13 mouse cellular contexts compared by ENCODE assay signal in genomic region chr4:106985289-106985688, GRCm38 (mm10).
DNase-seq lines count a peak whose midpoint lies in the region; ATAC-seq lines count a peak whose summit lies in the region.
"Had no signal": no experiment of that assay in that cellular context is flagged by ENCODE, and none has a peak within 500 bp of the region (broad histone marks: within the 10 kb centered on the region; RNA-seq: fewer than 3 reads in every experiment).

No protein-coding gene starts in this region.

- H3K27me3 ChIP-seq in kidney, embryonic 15.5 days = no peaks in the 10 kb centered on the region
- no peaks in the 10 kb centered on the region for H3K27me3 ChIP-seq in embryonic facial prominence, embryonic 12.5 days
- no peaks in the 10 kb centered on the region for H3K27me3 ChIP-seq in hindbrain, embryonic 14.5 days (ENCODE audit: control insufficient read depth, insufficient read depth, low read length)
- no peaks in the 10 kb centered on the region for H3K27me3 ChIP-seq in neural tube, embryonic 14.5 days (ENCODE audit: control insufficient read depth, insufficient read depth, low read length)
- H3K27me3 ChIP-seq: limb, embryonic 13.5 days had no signal

- 77% methylated on average over 4 of the region's 4 CpGs for WGBS in kidney, embryonic 15.5 days
- 64% methylated on average over 4 of the region's 4 CpGs for WGBS in embryonic facial prominence, embryonic 12.5 days
- whole genome bisulfite sequencing in hindbrain, embryonic 14.5 days = 49% methylated on average over 4 of the region's 4 CpGs
- whole genome bisulfite sequencing in neural tube, embryonic 14.5 days = 56% methylated on average over 4 of the region's 4 CpGs

- H3K4me1 ChIP-seq in kidney, embryonic 15.5 days = peaks cover 88% of the 10 kb centered on the region
- peaks cover 83% of the 10 kb centered on the region for H3K4me1 ChIP-seq in embryonic facial prominence, embryonic 12.5 days
- H3K4me1 ChIP-seq in hindbrain, embryonic 14.5 days (replicated peaks; ENCODE audit: control insufficient read depth, insufficient read depth, low read length) = peaks cover 80% of the 10 kb centered on the region
- peaks cover 64% of the 10 kb centered on the region for H3K4me1 ChIP-seq in neural tube, embryonic 14.5 days (ENCODE audit: control insufficient read depth, insufficient read depth, low read length)

- no peak for ATAC-seq in kidney, embryonic 15.5 days (replicated peaks; ENCODE audit: low FRiP score)
- ATAC-seq in embryonic facial prominence, embryonic 12.5 days (ENCODE audit: insufficient number of reproducible peaks, insufficient read depth, low FRiP score, low TSS enrichment) = no peak
- ATAC-seq in hindbrain, embryonic 14.5 days (ENCODE audit: low FRiP score) = no peak
- ATAC-seq in neural tube, embryonic 14.5 days (ENCODE audit: low read depth) = no peak

- no peak overlapping the region for H3K9ac ChIP-seq in kidney, embryonic 15.5 days
- no peak overlapping the region for H3K9ac ChIP-seq in embryonic facial prominence, embryonic 12.5 days
- H3K9ac ChIP-seq in hindbrain, embryonic 14.5 days = no peak overlapping the region
- no peak overlapping the region for H3K9ac ChIP-seq in neural tube, embryonic 14.5 days (replicated peaks; ENCODE audit: low read depth, low read length)

- H3K4me3 ChIP-seq in kidney, embryonic 15.5 days (replicated peaks) = no peak overlapping the region
- H3K4me3 ChIP-seq in embryonic facial prominence, embryonic 12.5 days = no peak overlapping the region
- no peak overlapping the region for H3K4me3 ChIP-seq in hindbrain, embryonic 14.5 days (replicated peaks; ENCODE audit: low read length)
- H3K4me3 ChIP-seq in neural tube, embryonic 14.5 days (ENCODE audit: low read depth, low read length) = no peak overlapping the region
- H3K4me3 ChIP-seq: erythroblast, embryonic 14.5 days; limb, embryonic 13.5 days had no signal

- intact Hi-C loops in left cerebral cortex, postnatal 25 days (cut with DNase I) = no loop called here

- H3K36me3 ChIP-seq in kidney, embryonic 15.5 days = no peaks in the 10 kb centered on the region
- 0 out of 2 replicates have a peak, but pooled peaks cover 5% of the 10 kb centered on the region for H3K36me3 ChIP-seq in embryonic facial prominence, embryonic 12.5 days
- H3K36me3 ChIP-seq in hindbrain, embryonic 14.5 days (replicated peaks; ENCODE audit: control insufficient read depth, insufficient read depth) = no peaks in the 10 kb centered on the region
- H3K36me3 ChIP-seq in neural tube, embryonic 14.5 days (ENCODE audit: control insufficient read depth, insufficient read depth, low read length) = no peaks in the 10 kb centered on the region

- no peaks in the 10 kb centered on the region for H3K9me3 ChIP-seq in kidney, embryonic 15.5 days (replicated peaks)
- no peaks in the 10 kb centered on the region for H3K9me3 ChIP-seq in embryonic facial prominence, embryonic 12.5 days
- H3K9me3 ChIP-seq in hindbrain, embryonic 14.5 days (ENCODE audit: control insufficient read depth, low read length) = no peaks in the 10 kb centered on the region
- no peaks in the 10 kb centered on the region for H3K9me3 ChIP-seq in neural tube, embryonic 14.5 days (ENCODE audit: control insufficient read depth, low read length)
- H3K9me3 ChIP-seq: limb, embryonic 13.5 days had no signal

- no peak for DNase-seq in kidney, postnatal 36 days
- no peak for DNase-seq in hindbrain, embryonic 14.5 days (ENCODE audit: low spot score)
- DNase-seq in cerebellum, postnatal 36 days = no peak
- DNase-seq in left cerebral cortex, postnatal 25 days (ENCODE audit: low spot score in 2 of 2) = no peak
- DNase-seq in frontal cortex, postnatal 25 days (ENCODE audit: low spot score in 2 of 2) = no peak
- DNase-seq: adrenal gland, postnatal 36 days; cerebellum, adult 9-11 months; heart, postnatal 36 days had no signal

- peak overlapping the region; percentile 82; the same call in 1 of the 2 replicates for H3K27ac ChIP-seq in kidney, embryonic 15.5 days
- peak overlapping the region; percentile 67; the same call in 1 of the 2 replicates for H3K27ac ChIP-seq in embryonic facial prominence, embryonic 12.5 days
- H3K27ac ChIP-seq in hindbrain, embryonic 14.5 days = peak overlapping the region; percentile 60
- H3K27ac ChIP-seq in neural tube, embryonic 14.5 days (ENCODE audit: low read depth, low read length) = peak overlapping the region; percentile 19; the same call in 1 of the 2 replicates

- H3K4me2 ChIP-seq in kidney, embryonic 15.5 days = no peak overlapping the region
- no peak overlapping the region for H3K4me2 ChIP-seq in embryonic facial prominence, embryonic 12.5 days (replicated peaks)
- H3K4me2 ChIP-seq in hindbrain, embryonic 14.5 days (replicated peaks) = no peak overlapping the region
- H3K4me2 ChIP-seq in neural tube, embryonic 14.5 days (ENCODE audit: low read depth, low read length) = no peak overlapping the region
- H3K4me2 ChIP-seq: limb, embryonic 13.5 days had no signal

Comparison
In these comparisons a context has a peak if more than half of its experiments do, and no peak if none do; other contexts are left out.
1. H3K27ac ChIP-seq: peak in every context shown above with its lines; median percentile 82 in kidney, embryonic 15.5 days; 67 in embryonic facial prominence, embryonic 12.5 days; 60 in hindbrain, embryonic 14.5 days; 19 in neural tube, embryonic 14.5 days.